Mouse (Mus musculus) thymus, postnatal 25 days (tissue): ENCODE measurements around the gene Arhgdia.
"Not testable (repeated sequence)": the region's sequence is repeated elsewhere in the genome, so short reads cannot be mapped to it uniquely, and the experiment has no call there.

ENCODE experiments used
- DNase-seq: peaks from one replicate; pipeline ENCODE4 v3.0.0; 2022

Arhgdia gene

DNA sequence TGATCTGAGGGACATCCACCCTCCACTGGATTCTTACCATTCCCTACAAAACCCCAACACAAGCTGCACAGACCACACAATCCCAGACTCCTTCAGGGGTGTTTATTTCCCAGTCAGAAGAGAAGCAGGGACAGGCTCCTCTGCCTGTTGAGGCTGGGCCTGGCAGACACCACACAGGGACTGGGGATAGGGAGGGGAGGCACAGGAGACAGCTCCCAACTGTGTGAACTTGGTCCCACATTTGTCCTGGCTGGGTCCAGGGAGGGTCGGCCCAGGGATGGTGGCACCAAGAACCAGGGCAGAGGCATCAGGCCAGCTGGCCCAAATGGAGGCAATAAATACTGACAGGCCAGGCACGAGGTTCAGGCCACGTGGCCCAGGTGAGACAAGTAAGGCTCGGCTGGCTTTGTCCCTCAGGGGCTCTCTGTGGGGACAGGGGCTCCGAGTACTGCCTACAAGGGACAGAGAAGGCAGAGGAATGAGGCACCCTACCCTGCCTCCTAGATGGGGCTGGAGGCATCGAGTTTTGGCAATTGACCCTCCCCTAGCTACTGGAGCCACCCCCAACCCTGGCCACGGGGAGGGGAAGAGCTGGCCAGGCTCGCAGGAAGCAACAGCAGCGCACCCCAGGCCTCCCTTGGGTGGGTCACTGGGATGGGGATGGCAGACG is 3.3 kb downstream of the Arhgdia start:
- DNase-seq, result no peak

GRCm38 (mm10) chr11:120577211-120578023 is 4.0 kb downstream of the Arhgdia start:
- DNase-seq, result peak; percentile 26

DNA sequence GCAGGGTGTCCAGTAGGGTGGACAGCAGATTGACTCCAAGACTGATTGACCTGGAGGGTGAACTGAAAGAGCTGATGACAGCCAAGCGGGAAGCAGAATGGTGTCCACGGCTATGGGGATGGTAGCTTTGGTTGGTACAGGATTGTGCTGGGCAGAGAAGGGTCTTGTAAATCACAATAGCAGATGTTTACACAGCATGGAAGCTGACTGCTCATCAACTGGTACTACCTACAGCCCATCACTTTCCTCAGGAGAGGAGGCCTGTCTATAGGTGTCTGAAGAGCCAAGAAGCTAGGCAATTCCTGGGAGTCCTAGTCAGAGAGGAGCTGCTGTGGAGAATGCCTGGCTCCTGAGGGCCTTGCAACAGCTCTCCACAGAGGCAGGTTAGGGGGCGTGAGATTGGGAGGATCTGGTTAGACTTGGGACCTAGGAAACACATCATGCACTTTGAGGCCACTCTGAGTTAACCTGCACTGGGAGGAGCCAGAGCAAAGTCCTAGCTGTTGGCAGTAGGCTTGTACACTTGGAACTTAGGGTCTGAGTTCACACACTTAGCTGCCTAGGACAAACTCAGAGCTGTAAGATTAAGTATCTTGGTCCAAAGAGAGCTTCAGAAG is 5.0 kb downstream of the Arhgdia start:
- no peak for DNase-seq

DNA sequence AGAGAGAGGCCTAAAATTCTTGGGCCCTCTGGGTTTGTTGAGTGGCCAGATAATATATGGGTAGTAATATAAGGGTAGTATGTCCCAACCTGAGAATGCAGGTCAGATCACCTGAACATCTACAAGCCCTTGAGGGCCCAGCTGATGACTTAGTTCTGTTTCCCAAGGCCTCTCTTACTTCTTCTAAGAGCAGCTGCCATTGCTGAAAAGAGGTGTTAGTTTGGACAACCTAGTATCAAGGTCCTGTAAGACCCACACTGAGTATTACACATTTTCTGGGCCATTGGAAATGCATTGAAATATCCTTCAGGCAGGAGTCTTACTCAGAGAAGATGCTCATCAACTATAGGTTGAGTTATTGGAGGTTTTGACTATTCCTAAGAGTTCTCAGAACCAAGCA is 5.5 kb downstream of the Arhgdia start:
- no peak for DNase-seq

DNA sequence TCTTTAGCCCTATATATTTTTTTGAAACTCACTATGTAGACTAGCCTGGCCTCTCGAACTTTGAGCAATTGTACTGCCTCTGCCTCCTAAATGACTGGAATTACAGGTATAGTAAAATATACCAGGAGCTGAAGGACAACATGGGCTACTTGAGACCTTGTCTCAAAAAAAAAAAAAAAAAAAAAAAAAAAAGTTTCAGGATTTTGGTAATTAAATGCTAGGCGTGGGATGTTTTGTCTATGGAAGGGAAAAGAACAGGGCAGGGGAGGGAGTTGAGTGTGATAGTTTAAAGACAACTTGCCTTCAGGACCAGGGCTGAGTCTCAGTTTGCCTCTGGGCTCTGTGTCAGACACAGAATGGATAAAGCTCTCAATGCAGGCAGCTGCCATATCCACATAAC is 6.4 kb downstream of the Arhgdia start:
- no peak for DNase-seq

- no peak for DNase-seq
These were observed 7.2 kb downstream of the Arhgdia start for GRCm38 (mm10) chr11:120574278-120574600.

DNA sequence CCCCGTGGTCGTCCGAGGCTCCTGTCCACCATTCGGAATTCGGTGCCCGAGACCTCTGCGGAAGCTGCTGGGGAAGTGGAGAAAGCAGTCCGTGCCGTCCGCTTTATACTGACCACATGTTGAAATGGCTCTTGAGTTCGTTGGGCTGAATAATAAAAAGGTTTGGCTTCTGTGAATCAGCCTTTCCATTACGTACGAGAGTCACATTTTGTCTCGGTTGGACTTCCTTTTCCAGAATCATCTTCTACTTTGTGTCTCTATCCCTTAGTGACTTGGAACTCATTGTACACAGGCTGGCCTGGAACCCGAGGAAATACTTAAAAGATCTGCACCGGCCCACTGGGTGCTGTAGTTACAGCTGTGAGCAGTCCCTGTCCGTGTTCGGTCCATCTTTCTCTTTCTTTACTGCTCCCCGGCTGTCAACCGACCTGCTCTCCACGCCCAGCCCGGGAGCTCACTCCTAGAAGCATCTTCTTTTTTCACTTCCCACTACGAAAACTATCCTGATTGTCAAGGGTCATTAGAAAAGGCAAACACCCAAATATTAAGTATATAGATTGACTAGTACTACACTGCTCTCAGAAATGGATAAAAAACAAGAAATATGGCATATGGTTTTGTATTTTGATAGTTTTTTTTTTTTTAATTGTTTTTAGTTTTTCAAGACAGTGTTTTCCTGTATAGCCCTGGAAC is 7.7 kb downstream of the Arhgdia start:
- DNase-seq, result no peak

DNA sequence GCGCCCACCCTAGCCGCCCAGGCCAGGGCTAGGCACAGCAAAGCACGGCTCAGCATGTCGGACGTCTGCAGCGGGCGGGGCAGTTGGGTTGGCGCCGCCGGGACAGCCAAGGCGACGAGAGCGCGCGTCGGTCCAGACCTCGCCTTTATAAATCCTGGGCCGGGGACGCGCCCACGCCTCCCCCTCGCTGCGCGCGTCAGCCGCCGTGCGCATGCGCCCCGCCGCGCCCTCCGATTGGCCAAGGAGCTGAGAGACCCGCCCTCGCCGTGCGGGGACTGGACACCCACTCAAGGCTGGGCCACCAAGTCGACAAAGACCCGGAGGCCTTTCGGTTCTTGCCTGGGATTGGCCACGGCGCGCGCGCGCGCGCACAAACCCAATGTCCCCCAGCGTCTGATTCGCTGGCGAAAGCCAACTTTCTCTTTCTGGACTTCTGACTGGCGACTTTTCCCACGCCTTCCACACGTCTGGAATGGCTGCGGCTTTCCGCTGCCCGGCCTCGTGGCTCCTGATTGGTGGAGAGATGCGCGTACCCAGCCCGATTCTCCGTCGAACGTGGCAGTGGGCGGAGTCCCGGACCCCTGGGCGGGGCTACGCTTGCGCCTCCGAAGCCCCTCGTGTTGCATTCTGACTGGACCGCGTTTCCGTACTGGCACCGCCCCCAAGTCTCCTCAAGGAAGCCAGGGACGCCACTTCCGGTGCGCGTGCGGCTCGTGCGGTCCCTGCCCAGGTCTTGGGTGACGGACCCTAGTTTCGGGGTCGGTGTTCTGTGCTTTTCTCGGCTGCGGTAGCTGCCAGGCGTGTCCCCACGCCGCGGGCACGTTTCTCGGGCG is 8.5 kb downstream of the Arhgdia start, which contains the start of gene P4hb:
TSS of gene P4hb (minus strand) at position 502 of the 833 bp plus-strand sequence.
- DNase-seq, result peak; percentile 99

- DNase-seq, result no peak
These were observed 9.0 kb downstream of the Arhgdia start for GRCm38 (mm10) chr11:120572417-120572751.

DNA sequence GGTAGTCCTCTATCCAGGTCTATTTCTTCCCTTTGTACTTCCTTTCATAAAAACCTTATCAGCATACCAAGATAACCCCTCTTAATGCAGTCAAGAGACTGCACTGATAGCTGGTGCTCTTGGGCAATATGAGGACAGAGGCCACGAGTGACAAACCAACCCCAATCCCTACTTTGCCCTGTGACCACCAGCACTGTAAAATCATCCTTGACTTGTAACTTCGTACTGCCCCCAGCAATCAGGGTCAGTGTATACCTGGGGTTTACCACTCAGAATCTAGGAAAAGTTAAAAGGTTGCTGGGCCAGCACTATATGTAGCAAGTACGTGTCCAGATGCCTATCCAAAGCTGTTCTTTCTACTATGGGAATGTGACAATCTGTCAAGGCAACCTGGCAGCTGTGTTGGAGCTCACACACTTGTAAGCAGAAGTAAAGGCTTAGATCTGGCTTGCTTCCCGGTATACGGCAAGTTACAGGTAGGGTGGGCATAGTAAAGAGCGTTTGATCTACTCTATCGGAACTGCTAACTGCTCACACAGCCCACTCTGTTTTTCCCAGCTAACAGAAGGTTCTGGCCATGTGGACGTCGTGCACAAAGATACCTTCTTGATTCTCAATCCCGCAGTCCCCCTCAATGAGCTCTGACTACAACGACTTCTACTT is 9.5 kb downstream of the Arhgdia start:
- no peak for DNase-seq

DNA sequence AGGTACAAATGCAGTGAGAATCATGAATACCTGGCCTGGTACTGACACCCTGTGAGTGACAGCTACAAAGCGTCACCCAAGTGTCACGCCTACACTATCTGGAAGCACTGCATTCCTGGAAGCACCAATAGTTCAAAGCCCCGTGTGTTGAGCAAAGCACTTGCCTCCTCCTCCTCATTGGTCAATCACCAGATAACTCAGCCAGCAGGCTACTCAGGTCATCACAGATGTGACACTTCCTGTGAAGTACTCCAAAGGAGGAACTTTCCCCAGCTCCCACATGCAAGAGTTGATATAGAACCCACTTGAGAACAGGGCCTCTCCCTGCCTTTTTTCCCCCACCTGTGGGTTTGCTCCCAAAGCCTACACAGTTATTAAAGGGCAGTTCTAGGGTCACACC is 10.3 kb downstream of the Arhgdia start:
- no peak for DNase-seq

DNA sequence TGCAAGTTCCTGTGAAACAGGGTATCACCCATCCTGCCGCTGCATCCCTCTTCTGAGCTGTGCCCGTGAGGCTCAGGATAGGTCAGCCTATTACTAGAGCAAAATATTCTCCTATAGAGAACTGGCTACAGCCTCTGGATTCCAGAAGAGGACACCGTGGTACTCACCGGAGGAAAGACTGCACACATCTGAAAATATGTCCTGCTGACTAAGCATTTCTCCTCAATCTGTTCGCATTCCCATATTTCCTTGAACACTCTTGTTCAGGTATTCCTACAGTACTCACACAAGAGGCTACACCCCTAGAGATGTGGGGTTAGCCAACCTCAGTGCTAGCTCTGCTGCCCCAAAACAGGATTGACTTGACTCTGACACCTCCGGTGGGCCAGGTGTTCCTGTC is 13.1 kb downstream of the Arhgdia start:
- DNase-seq, result no peak

- DNase-seq, result no peak
These were observed 16.3 kb downstream of the Arhgdia start for GRCm38 (mm10) chr11:120565114-120565513.

DNA sequence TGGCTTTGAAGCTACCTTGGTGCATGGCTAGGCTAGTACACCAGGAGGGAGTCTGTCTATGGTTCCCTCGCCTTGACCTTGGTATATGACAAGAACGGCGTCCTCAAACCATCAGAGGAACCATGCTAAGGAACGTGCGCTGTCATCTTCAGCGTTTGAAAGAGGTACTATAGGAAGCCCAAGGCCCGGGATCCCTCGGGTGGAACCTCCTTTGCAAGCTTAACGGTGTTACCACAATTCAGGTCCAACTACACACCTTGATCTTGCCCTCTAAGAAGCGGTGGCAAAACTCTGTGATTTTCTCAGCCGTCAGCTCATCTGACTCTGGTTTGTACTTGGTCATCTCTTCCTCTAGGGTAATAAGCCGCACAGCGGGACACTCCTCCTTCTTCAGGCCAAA is 18.5 kb downstream of the Arhgdia start:
- DNase-seq, result no peak

DNA sequence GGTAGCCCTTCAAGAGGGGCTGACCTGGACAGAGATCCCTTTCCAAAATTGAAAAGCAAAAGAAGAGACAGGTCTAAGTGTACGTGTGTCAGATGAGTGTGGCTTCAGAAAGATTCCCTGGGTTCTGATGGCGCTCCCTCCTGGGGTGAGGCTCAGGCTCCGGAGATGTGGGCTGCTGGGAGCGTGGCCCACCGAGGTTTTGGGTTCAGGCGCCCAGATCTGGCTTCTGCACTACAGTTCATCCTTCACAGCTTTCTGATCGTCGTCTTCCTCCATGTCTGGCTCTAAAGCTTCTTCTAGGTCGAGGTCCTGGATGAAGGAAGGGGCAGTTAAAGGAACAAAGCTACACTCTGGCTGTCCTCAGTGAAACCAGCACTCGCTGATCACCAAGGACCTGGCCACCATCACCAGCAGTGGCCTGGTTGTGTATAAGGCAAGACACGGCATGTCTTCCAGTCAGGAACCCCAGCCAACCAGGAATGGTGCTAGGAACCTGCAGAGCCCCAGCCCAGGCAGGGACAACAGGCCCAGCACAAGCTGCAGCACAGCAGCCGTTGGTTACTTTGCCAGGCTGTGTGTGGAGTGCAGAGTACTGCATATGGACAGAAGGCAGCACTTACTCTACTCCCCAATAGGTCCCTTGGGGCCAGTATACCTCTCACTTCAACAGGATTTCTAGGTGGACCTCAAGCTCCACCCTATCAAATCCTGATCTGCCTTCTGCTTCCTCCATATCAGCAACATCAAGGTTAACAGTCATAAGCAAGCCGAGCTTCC is 20.3 kb downstream of the Arhgdia start:
- DNase-seq, result no peak

GRCm38 (mm10) chr11:120558843-120559242 is 22.6 kb downstream of the Arhgdia start:
- DNase-seq, result not testable (repeated sequence)

DNA sequence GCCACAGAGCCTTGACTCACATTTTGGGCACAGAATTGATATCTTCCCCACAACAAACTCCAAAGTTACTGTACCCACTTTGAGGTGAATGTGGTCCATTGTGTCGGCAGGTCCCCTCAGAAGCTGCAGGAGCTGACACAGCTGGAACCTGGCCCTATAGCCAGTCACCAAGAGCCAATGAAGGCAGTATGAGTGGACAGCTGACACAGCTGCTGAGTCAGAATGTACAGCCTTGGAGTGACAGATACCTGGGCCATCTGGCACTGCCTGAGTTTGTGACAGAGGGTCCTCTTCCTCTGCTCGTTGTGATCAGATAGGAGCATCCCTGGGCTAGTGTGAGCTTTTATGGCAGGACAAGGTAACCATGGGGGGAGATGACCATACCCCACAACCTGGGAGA is 26.2 kb downstream of the Arhgdia start:
- no peak for DNase-seq

DNA sequence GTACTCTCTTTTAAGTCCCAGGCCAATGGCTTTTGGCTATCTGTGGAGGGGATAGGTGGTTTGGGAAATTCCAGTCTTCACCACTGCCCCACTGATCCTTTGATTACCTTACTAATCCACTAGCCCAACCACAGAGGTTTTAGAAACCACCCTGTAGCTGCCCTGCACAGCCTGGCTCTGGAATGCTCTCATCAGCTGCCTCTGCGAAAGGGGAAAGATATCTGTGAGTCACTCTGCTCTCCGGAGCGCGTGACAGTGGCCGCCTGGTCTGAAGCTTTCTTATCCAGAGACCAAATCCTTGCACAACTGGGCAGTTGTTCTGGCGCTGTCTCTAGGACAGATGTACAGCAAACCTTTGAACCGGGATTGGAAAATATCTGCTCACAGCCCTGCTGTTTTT is 26.6 kb downstream of the Arhgdia start:
- no peak for DNase-seq

DNA sequence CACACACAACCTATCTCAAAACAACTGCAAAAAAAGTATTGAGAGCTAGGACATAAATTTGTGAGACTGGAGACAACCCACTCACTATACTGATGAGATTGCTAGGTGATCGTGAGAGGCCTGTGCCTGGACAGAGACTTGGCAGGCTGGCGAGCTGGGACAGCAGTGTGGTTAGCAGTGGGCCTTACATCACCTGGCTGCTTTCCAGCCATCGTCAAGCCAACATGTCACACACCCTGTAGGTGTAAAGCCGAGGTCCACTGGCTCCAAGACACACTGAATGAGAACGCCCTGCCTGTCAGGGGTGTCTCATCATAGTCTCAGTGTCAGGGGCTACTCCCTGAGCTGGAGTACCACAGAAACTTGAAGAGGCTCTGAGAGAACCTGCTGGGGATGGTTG is 28.7 kb downstream of the Arhgdia start:
- no peak for DNase-seq

- DNase-seq, result no peak
These were observed 30.5 kb downstream of the Arhgdia start, which contains the start of gene Ppp1r27 for GRCm38 (mm10) chr11:120550810-120551440. Gene Ppp1r27, minus strand, starts transcription at chr11:120551132.
